Mouse (Mus musculus): ENCODE results near the gene Ruvbl2. TPM values are rescaled to one million over a fixed set of nuclear protein-coding genes. Genes with fewer than 3 reads are reported as not detected.
A peak's percentile ranks its signal among the peaks of the same experiment; 100 is the strongest.

Ruvbl2 gene
- polyA plus RNA-seq, 1 experiment from 2014 or later = 153 TPM

DNA sequence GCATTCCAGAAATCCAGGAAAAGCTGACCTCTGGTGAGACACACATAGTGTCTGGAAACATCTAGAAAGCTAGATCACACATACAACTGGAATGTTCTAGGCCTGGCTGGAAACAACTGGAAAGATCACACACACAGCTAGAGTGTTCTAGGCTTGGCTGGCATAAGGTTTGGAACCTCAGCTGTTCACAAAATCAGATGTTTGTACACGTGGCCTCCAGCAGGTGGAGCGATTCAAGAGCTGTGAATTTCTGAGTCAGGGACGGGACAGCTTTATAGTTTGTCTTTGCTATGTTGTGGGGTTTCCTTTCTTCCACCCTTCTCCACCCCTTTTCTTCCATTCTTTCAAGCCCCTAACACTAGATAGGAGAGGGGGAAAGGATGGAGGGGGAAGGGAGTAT, 39.1 kb upstream of the Ruvbl2 start:
- WGBS = 5% methylated on average over 3 of the region's 3 CpGs
- no peak overlapping the region for H3K4me2 ChIP-seq (ENCODE audit: low read length)
- DNase-seq (ENCODE audit: low spot score) (peak; percentile 84), ATAC-seq (0 out of 2 replicates have a peak, but pooled peaks have one; percentile 52)
- H3K4me3 ChIP-seq (ENCODE audit: low read depth, low read length) = no peak overlapping the region
- no peak overlapping the region for H3K9ac ChIP-seq (ENCODE audit: low read length)
- no peak overlapping the region for H3K27ac ChIP-seq (ENCODE audit: low read depth, low read length)
- H3K4me1 ChIP-seq (ENCODE audit: control insufficient read depth, insufficient read depth, low read length) = no peaks in the 10 kb centered on the region
- H3K36me3 ChIP-seq (ENCODE audit: control insufficient read depth, insufficient read depth, low read length) = no peaks in the 10 kb centered on the region
- no peaks in the 10 kb centered on the region for H3K27me3 ChIP-seq (replicated peaks; ENCODE audit: control insufficient read depth, insufficient read depth, low read length)
- no peaks in the 10 kb centered on the region for H3K9me3 ChIP-seq (replicated peaks; ENCODE audit: control insufficient read depth, low read length)

GRCm38 (mm10) chr7:45476453-45476852, 38.6 kb upstream of the Ruvbl2 start:
- 54% methylated on average over 1 of the region's 1 CpGs for WGBS

GRCm38 (mm10) chr7:45475291-45475969, 37.5 kb upstream of the Ruvbl2 start:
- ATAC-seq (no peak), DNase-seq (ENCODE audit: low spot score) (peak; percentile 49)
- Histone ChIP-seq H3K4me1 (ENCODE audit: control insufficient read depth, insufficient read depth, low read length) (no peaks in the 10 kb centered on the region), H3K4me3 (ENCODE audit: low read depth, low read length) (no peak overlapping the region), H3K27ac (ENCODE audit: low read depth, low read length) (no peak overlapping the region), H3K9me3 (replicated peaks; ENCODE audit: control insufficient read depth, low read length) (no peaks in the 10 kb centered on the region), H3K27me3 (replicated peaks; ENCODE audit: control insufficient read depth, insufficient read depth, low read length) (no peaks in the 10 kb centered on the region), H3K9ac (ENCODE audit: low read length) (peak overlapping the region; percentile 25; the same call in 1 of the 2 replicates), H3K4me2 (ENCODE audit: low read length) (no peak overlapping the region), H3K36me3 (ENCODE audit: control insufficient read depth, insufficient read depth, low read length) (no peaks in the 10 kb centered on the region)
- 71% methylated on average over 16 of the region's 16 CpGs for WGBS

More at GRCm38 (mm10) chr7:45476453-45476852, 38.6 kb upstream of the Ruvbl2 start:
- Histone ChIP-seq H3K27me3 (replicated peaks; ENCODE audit: control insufficient read depth, insufficient read depth, low read length) (no peaks in the 10 kb centered on the region), H3K4me2 (ENCODE audit: low read length) (no peak overlapping the region), H3K4me3 (ENCODE audit: low read depth, low read length) (no peak overlapping the region), H3K9me3 (replicated peaks; ENCODE audit: control insufficient read depth, low read length) (no peaks in the 10 kb centered on the region), H3K9ac (ENCODE audit: low read length) (no peak overlapping the region), H3K36me3 (ENCODE audit: control insufficient read depth, insufficient read depth, low read length) (no peaks in the 10 kb centered on the region), H3K4me1 (ENCODE audit: control insufficient read depth, insufficient read depth, low read length) (no peaks in the 10 kb centered on the region), H3K27ac (ENCODE audit: low read depth, low read length) (no peak overlapping the region)
- ATAC-seq (no peak), DNase-seq (ENCODE audit: low spot score) (no peak)

DNA sequence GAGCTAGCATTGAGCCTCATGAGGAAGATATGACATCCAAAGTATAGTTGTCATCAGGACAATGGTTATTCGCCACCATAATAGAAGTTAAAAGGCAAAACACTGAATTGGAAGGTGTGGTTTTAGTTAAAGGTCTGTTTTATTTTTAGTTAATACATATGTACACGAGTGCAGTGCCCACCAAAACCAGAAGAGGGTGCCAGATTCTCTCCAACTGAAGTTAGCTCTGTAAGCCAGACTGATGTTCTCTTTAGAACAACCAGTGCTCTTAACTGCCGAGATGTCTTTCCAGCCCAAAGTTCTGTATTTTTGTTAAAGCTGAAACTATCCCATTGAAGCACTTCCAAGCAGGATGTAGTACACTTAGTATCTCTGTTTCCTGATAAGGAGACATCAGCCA, 33.0 kb upstream of the Ruvbl2 start:
- WGBS = 5% methylated on average over 3 of the region's 3 CpGs
- Histone ChIP-seq H3K36me3 (ENCODE audit: control insufficient read depth, insufficient read depth, low read length) (no peaks in the 10 kb centered on the region), H3K9me3 (replicated peaks; ENCODE audit: control insufficient read depth, low read length) (no peaks in the 10 kb centered on the region), H3K4me2 (ENCODE audit: low read length) (no peak overlapping the region), H3K4me1 (ENCODE audit: control insufficient read depth, insufficient read depth, low read length) (peaks cover 3% of the 10 kb centered on the region; the same call in 1 of the 2 replicates), H3K27me3 (replicated peaks; ENCODE audit: control insufficient read depth, insufficient read depth, low read length) (no peaks in the 10 kb centered on the region), H3K9ac (ENCODE audit: low read length) (no peak overlapping the region), H3K27ac (ENCODE audit: low read depth, low read length) (no peak overlapping the region), H3K4me3 (ENCODE audit: low read depth, low read length) (no peak overlapping the region)
- peak; percentile 88 for DNase-seq (ENCODE audit: low spot score)
- ATAC-seq = no peak

DNA sequence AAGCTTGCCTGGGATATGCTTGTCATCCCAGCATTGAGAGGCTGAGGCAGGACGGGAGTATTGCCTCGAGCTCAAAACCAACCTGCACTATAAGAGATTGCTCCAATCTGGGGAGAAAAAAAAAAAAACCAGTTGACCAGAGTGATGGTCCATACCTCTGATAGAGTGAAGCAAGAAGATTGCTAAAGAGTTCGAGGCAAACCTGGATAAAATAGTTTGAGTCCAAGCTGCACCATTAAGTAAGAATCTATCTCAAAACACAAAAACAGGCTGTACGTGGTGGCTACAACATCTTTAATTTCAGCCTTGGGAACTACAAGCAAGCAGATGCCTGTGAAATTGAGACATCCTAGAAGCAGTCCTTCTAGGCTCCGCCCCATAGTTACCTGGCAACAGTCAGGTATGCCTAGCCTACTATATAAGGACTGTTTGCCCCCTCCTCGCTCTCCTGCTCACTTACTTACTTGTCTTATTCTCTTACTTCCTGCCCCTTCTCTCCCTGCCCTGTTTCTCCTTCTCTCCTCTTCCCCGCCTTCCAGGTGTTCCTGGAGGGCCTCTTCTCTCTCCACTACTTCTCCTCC, 29.3 kb upstream of the Ruvbl2 start:
- Histone ChIP-seq H3K36me3 (ENCODE audit: control insufficient read depth, insufficient read depth, low read length) (peaks cover 33% of the 10 kb centered on the region), H3K4me3 (ENCODE audit: low read depth, low read length) (peak overlapping the region; percentile 86), H3K9ac (ENCODE audit: low read length) (peak overlapping the region; percentile 88; the same call in 1 of the 2 replicates), H3K4me1 (ENCODE audit: control insufficient read depth, insufficient read depth, low read length) (peaks cover 9% of the 10 kb centered on the region; the same call in 1 of the 2 replicates), H3K9me3 (replicated peaks; ENCODE audit: control insufficient read depth, low read length) (no peaks in the 10 kb centered on the region), H3K27ac (ENCODE audit: low read depth, low read length) (no peak overlapping the region), H3K27me3 (replicated peaks; ENCODE audit: control insufficient read depth, insufficient read depth, low read length) (no peaks in the 10 kb centered on the region), H3K4me2 (ENCODE audit: low read length) (peak overlapping the region; percentile 92)
- 33% methylated on average over 7 of the region's 7 CpGs for WGBS
- ATAC-seq (no peak), DNase-seq (ENCODE audit: low spot score) (no peak)

DNA sequence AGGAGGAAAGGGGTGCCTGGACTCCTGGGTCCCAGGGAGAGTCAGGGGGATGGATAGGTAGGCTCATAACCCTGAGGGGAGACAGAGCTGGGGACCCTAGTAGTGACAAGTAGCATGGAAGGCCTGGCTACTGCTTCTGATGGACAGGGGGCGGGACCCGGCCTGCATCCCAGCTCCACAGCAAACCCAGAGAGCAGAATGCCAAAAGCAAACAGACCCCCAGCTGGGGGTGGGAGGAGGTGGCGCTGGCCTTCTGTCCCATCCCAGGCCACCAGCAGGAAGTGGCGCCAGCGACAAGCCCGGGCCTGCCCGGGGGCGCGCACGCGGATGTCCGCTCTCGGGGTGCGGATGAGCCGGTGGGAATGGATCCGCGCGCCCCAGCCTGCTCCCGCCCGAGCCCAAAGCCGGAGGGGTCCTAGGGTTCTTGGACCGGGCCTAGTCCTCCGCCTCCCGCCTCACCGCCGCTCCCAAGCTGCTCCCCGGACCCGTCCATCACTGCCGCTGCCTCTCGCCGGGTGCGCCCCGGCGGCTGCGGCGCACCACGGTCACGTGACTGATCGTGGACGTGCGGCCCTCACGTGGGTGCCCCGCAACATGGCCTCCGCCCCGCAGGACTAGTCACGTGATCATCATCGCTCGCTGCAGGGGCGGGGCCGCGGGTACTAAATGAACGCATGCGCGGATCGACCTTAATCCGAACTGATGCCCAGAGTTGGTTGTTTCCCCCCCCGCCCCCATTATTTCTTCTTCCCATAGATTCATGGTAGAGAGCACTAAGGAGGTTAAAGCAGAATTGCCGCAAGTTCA, 28.6 kb upstream of the Ruvbl2 start, which contains the start of gene Bax:
Bax (minus strand) TSS at position 616 of the 807 bp plus-strand sequence.
- Histone ChIP-seq H3K36me3 (ENCODE audit: control insufficient read depth, insufficient read depth, low read length) (peaks cover 40% of the 10 kb centered on the region), H3K4me3 (ENCODE audit: low read depth, low read length) (peak within 1 kb of the TSS; percentile 86), H3K4me2 (ENCODE audit: low read length) (peak within 1 kb of the TSS; percentile 92), H3K4me1 (ENCODE audit: control insufficient read depth, insufficient read depth, low read length) (peaks cover 9% of the 10 kb centered on the region; the same call in 1 of the 2 replicates), H3K9ac (ENCODE audit: low read length) (peak within 1 kb of the TSS; percentile 88), H3K9me3 (replicated peaks; ENCODE audit: control insufficient read depth, low read length) (no peaks in the 10 kb centered on the region), H3K27ac (ENCODE audit: low read depth, low read length) (peak within 1 kb of the TSS; percentile 52), H3K27me3 (replicated peaks; ENCODE audit: control insufficient read depth, insufficient read depth, low read length) (no peaks in the 10 kb centered on the region)
- ATAC-seq (peak; percentile 87), DNase-seq (ENCODE audit: low spot score) (peak; percentile 99)
- WGBS = under 1% methylated on average over 55 of the region's 58 CpGs

- Histone ChIP-seq H3K27ac (ENCODE audit: low read depth, low read length) (no peak overlapping the region), H3K4me3 (ENCODE audit: low read depth, low read length) (peak overlapping the region; percentile 86), H3K27me3 (replicated peaks; ENCODE audit: control insufficient read depth, insufficient read depth, low read length) (no peaks in the 10 kb centered on the region), H3K4me1 (ENCODE audit: control insufficient read depth, insufficient read depth, low read length) (peaks cover 11% of the 10 kb centered on the region), H3K36me3 (ENCODE audit: control insufficient read depth, insufficient read depth, low read length) (peaks cover 44% of the 10 kb centered on the region), H3K9me3 (replicated peaks; ENCODE audit: control insufficient read depth, low read length) (no peaks in the 10 kb centered on the region), H3K9ac (ENCODE audit: low read length) (peak overlapping the region; percentile 88; the same call in 1 of the 2 replicates), H3K4me2 (ENCODE audit: low read length) (peak overlapping the region; percentile 92)
- ATAC-seq = no peak
- WGBS = 86% methylated on average over 9 of the region's 9 CpGs
- no peak for DNase-seq (ENCODE audit: low spot score)
These were observed 27.7 kb upstream of the Ruvbl2 start for GRCm38 (mm10) chr7:45465549-45465948.

DNA sequence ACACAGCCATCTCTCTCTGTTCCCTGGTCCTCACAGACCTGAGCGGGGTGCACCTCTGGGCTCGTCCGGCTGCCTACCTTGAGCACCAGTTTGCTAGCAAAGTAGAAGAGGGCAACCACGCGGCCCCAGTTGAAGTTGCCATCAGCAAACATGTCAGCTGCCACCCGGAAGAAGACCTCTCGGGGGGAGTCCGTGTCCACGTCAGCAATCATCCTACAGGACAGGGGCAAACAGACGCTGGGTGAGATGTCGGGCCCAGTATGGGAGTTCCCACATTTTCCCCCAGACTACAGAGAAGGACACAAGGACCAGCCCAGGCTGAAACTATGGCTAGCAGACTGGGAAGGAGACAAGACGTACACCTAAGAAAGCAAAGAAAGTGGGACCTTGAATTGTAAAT, 27.2 kb upstream of the Ruvbl2 start:
- DNase-seq (ENCODE audit: low spot score) (no peak), ATAC-seq (no peak)
- WGBS = 93% methylated on average over 12 of the region's 12 CpGs
- Histone ChIP-seq H3K27ac (ENCODE audit: low read depth, low read length) (no peak overlapping the region), H3K4me2 (ENCODE audit: low read length) (peak overlapping the region; percentile 92; the same call in 1 of the 2 replicates), H3K9me3 (replicated peaks; ENCODE audit: control insufficient read depth, low read length) (no peaks in the 10 kb centered on the region), H3K36me3 (ENCODE audit: control insufficient read depth, insufficient read depth, low read length) (peaks cover 44% of the 10 kb centered on the region), H3K4me3 (ENCODE audit: low read depth, low read length) (no peak overlapping the region), H3K27me3 (replicated peaks; ENCODE audit: control insufficient read depth, insufficient read depth, low read length) (no peaks in the 10 kb centered on the region), H3K9ac (ENCODE audit: low read length) (peak overlapping the region; percentile 88; the same call in 1 of the 2 replicates), H3K4me1 (ENCODE audit: control insufficient read depth, insufficient read depth, low read length) (peaks cover 16% of the 10 kb centered on the region)

Data from forebrain, embryonic 14.5 days (tissue).